Mouse (Mus musculus): ENCODE results near the gene Npy1r. TPM values are rescaled to one million over a fixed set of nuclear protein-coding genes. Genes with fewer than 3 reads are reported as not detected.

The Npy1r gene
- 1.2 TPM in 2 replicates for polyA plus RNA-seq (2016; fragmentation: Nextera tagmentation; extraction: Ambion mirVana)

DNA sequence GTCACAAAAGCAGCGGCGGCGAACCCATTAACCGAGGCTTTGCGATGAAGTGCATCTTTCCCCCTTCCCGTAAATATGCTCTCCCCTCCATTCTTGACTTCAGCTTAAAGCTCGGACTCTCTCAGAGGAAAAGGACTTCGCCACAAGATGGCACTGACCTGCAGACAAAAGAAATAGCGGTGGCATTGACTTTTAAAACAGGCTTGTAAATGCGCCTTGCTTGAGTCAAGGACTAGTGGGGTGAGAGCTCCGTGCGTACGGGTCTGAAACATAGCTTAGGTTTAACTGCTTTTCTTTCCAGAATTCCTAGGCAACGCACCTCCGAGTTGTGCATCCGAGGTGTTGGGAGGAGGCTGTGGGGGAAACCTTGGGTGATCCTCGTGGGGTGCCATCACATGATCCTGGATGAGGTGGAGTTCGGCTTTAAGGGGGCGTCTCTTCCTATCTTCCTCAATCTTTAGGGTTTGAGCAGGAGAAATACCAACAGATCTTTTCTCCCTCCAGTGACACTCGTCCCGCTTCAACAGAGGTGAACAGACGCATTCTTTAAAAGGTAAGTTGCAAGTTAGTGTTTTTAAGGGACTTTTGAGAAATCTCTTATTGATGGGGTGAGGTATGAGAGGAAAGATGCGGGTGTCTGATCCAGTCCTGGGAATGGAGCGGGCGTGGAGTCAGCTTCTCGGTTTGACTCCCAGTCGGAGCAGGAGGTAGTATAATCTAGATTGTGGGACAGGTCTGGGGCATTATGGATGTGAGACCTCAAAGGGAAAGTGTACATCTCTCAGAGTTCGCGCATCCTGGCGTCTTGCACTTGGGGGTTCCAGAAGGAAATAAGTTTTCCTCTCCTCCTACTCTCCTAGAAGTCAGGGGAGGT is at the start of gene Npy1r:
TSS of gene Npy1r (plus strand) at position 223 of the 874 bp plus-strand sequence.
- ATAC-seq (ENCODE audit: low FRiP score), result peak; percentile 65
- under 1% methylated on average over 30 of the region's 30 CpGs for WGBS
- Histone ChIP-seq H3K4me3 (replicated peaks) (peak within 1 kb of the TSS; percentile 38), H3K4me1 (peaks cover 11% of the 10 kb centered on the region), H3K36me3 (replicated peaks) (no peaks in the 10 kb centered on the region), H3K27ac (no peak within 1 kb of the TSS), H3K4me2 (peak within 1 kb of the TSS; percentile 60), H3K9ac (no peak within 1 kb of the TSS; the same call in 1 of the 2 replicates), H3K27me3 (peaks cover 38% of the 10 kb centered on the region), H3K9me3 (no peaks in the 10 kb centered on the region)

DNA sequence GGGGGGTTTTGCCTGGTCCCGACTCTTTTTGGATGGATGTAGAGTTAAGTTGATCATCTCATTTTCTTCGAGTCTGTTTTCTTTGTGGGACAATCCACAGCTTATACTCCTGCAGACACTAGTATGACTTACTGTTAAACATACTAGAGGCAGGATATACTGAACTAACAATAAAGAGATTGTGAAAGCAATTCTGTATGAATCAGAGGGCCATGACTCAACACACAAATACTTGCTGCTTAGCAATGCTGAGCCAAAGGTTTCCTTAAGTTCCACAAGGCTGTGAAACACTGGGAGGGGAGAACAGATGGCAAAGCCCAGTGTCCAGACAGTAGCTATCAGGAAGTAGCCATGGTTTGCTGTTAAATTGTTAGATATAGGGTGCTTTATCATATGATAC is 15.7 kb upstream of the Npy1r start:
- H3K9me3 ChIP-seq, result no peaks in the 10 kb centered on the region
- H3K9ac ChIP-seq, result no peak overlapping the region
- 94% methylated on average over 2 of the region's 2 CpGs for WGBS
- H3K4me2 ChIP-seq, result no peak overlapping the region
- no peak for ATAC-seq (ENCODE audit: low FRiP score)
- H3K27ac ChIP-seq, result no peak overlapping the region
- H3K4me3 ChIP-seq (replicated peaks), result no peak overlapping the region
- peaks cover 1% of the 10 kb centered on the region for H3K27me3 ChIP-seq
- no peaks in the 10 kb centered on the region for H3K36me3 ChIP-seq (replicated peaks)
- H3K4me1 ChIP-seq, result no peaks in the 10 kb centered on the region

GRCm38 (mm10) chr8:66687511-66688329 is 9.3 kb upstream of the Npy1r start, which contains the start of gene Npy5r:
Gene Npy5r, minus strand, starts transcription at chr8:66688128.
- peaks cover 10% of the 10 kb centered on the region for H3K4me1 ChIP-seq
- ATAC-seq (ENCODE audit: low FRiP score), result peak; percentile 81
- WGBS, result 1% methylated on average over 43 of the region's 43 CpGs
- peak within 1 kb of the TSS; percentile 49 for H3K4me3 ChIP-seq (replicated peaks)
- no peak within 1 kb of the TSS for H3K27ac ChIP-seq
- H3K4me2 ChIP-seq, result peak within 1 kb of the TSS; percentile 87
- peak within 1 kb of the TSS; percentile 64 for H3K9ac ChIP-seq
- no peaks in the 10 kb centered on the region for H3K36me3 ChIP-seq (replicated peaks)
- peaks cover 30% of the 10 kb centered on the region for H3K27me3 ChIP-seq
- H3K9me3 ChIP-seq, result no peaks in the 10 kb centered on the region

DNA sequence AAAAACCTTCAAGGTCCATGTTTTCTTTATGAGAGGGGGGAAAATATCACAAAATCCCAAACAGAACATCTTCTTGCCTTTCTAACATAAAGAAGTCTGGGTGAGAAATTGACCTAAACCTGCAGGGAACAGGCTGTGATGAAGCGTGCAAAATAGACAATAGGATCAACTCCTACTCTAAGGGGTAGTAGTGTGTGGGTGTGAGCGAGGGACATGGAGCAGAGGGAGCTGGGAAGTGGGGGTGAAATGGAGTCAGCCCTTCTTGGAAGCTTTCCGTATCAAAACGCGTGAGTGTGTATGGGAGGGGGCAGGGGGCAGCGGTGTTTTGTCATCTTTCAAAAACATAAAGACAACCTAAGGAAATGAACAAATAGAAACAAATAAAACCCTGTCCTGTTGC is 8.6 kb upstream of the Npy1r start:
- H3K4me2 ChIP-seq, result peak overlapping the region; percentile 87
- H3K27me3 ChIP-seq, result peaks cover 30% of the 10 kb centered on the region
- peak overlapping the region; percentile 49; the same call in 1 of the 2 replicates for H3K4me3 ChIP-seq (replicated peaks)
- H3K9ac ChIP-seq, result peak overlapping the region; percentile 64; the same call in 1 of the 2 replicates
- peaks cover 10% of the 10 kb centered on the region for H3K4me1 ChIP-seq
- ATAC-seq (ENCODE audit: low FRiP score), result 0 out of 2 replicates have a peak, but pooled peaks have one; percentile 49
- H3K9me3 ChIP-seq, result no peaks in the 10 kb centered on the region
- no peaks in the 10 kb centered on the region for H3K36me3 ChIP-seq (replicated peaks)
- WGBS, result 33% methylated on average over 6 of the region's 6 CpGs
- no peak overlapping the region for H3K27ac ChIP-seq

GRCm38 (mm10) chr8:66688799-66689198 is 8.2 kb upstream of the Npy1r start:
- H3K9ac ChIP-seq, result no peak overlapping the region
- H3K36me3 ChIP-seq (replicated peaks), result no peaks in the 10 kb centered on the region
- H3K4me2 ChIP-seq, result peak overlapping the region; percentile 87; the same call in 1 of the 2 replicates
- H3K9me3 ChIP-seq, result no peaks in the 10 kb centered on the region
- no peak overlapping the region for H3K27ac ChIP-seq
- peaks cover 10% of the 10 kb centered on the region for H3K4me1 ChIP-seq
- ATAC-seq (ENCODE audit: low FRiP score), result no peak
- no peak overlapping the region for H3K4me3 ChIP-seq (replicated peaks)
- 61% methylated on average over 4 of the region's 4 CpGs for WGBS
- H3K27me3 ChIP-seq, result peaks cover 30% of the 10 kb centered on the region

DNA sequence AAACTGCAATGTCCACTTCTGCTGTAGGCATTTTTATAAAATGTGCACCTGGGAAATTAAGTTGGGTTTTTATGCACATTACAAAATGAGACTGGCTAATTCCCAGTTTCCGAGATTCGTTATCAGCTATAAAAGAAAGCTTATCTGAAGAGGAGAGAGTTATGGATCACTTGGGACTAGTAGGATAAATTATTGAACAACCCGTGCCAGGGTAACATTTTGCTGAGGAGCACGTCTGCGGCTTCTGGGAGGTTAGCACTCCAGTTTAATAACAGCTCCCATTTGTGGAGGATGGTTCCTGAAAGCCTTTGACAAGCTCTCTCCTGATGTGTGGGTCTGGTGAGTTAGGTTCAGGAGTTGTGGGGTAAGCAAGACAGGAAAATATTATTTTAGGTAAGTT is 6.6 kb upstream of the Npy1r start:
- H3K27me3 ChIP-seq, result peaks cover 33% of the 10 kb centered on the region
- H3K4me2 ChIP-seq, result no peak overlapping the region
- WGBS, result 85% methylated on average over 5 of the region's 5 CpGs
- no peak overlapping the region for H3K4me3 ChIP-seq (replicated peaks)
- no peaks in the 10 kb centered on the region for H3K9me3 ChIP-seq
- H3K36me3 ChIP-seq (replicated peaks), result no peaks in the 10 kb centered on the region
- H3K9ac ChIP-seq, result no peak overlapping the region
- H3K4me1 ChIP-seq, result peaks cover 10% of the 10 kb centered on the region
- ATAC-seq (ENCODE audit: low FRiP score), result no peak
- H3K27ac ChIP-seq, result no peak overlapping the region

DNA sequence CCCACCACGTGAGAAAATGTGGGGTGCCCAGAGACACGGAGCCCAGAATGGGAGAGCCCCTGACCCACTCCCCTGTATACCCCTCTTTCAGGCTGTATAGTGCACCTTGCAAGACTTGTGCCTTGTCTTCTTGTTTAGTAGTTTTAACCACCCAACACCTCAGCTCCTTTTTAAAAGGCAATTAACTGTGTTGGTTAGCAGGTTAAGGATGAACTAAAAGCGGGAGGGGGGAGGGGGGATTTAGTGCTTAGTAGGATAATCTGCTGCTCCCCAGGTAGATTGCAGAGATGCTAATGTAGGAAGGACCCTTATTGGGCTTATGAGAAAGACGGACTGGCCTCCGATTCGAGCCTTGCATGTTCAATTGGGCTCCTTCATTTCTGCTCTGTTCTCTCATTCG is 1.0 kb downstream of the Npy1r start:
- Histone ChIP-seq H3K27ac (no peak overlapping the region), H3K27me3 (peaks cover 38% of the 10 kb centered on the region), H3K9me3 (no peaks in the 10 kb centered on the region), H3K4me3 (replicated peaks) (peak overlapping the region; percentile 38; the same call in 1 of the 2 replicates), H3K4me2 (peak overlapping the region; percentile 60), H3K36me3 (replicated peaks) (no peaks in the 10 kb centered on the region), H3K9ac (no peak overlapping the region), H3K4me1 (peaks cover 11% of the 10 kb centered on the region)
- no peak for ATAC-seq (ENCODE audit: low FRiP score)
- WGBS, result 2% methylated on average over 7 of the region's 7 CpGs

- no peak overlapping the region for H3K4me3 ChIP-seq (replicated peaks)
- H3K27ac ChIP-seq, result no peak overlapping the region
- peaks cover 11% of the 10 kb centered on the region for H3K4me1 ChIP-seq
- no peak overlapping the region for H3K4me2 ChIP-seq
- ATAC-seq (ENCODE audit: low FRiP score), result no peak
- no peak overlapping the region for H3K9ac ChIP-seq
- no peaks in the 10 kb centered on the region for H3K36me3 ChIP-seq (replicated peaks)
- H3K27me3 ChIP-seq, result peaks cover 38% of the 10 kb centered on the region
- WGBS, result 77% methylated on average over 7 of the region's 7 CpGs
- no peaks in the 10 kb centered on the region for H3K9me3 ChIP-seq
Observed at GRCm38 (mm10) chr8:66698782-66699181, 1.8 kb downstream of the Npy1r start.

GRCm38 (mm10) chr8:66714324-66714975 is 17.5 kb downstream of the Npy1r start:
- no peaks in the 10 kb centered on the region for H3K4me1 ChIP-seq
- no peak overlapping the region for H3K9ac ChIP-seq
- H3K4me3 ChIP-seq (replicated peaks), result no peak overlapping the region
- H3K9me3 ChIP-seq, result no peaks in the 10 kb centered on the region
- H3K27ac ChIP-seq, result no peak overlapping the region
- no peak overlapping the region for H3K4me2 ChIP-seq
- no peaks in the 10 kb centered on the region for H3K27me3 ChIP-seq
- H3K36me3 ChIP-seq (replicated peaks), result no peaks in the 10 kb centered on the region
- WGBS, result 94% methylated on average over 7 of the region's 7 CpGs
- ATAC-seq (ENCODE audit: low FRiP score), result no peak

DNA sequence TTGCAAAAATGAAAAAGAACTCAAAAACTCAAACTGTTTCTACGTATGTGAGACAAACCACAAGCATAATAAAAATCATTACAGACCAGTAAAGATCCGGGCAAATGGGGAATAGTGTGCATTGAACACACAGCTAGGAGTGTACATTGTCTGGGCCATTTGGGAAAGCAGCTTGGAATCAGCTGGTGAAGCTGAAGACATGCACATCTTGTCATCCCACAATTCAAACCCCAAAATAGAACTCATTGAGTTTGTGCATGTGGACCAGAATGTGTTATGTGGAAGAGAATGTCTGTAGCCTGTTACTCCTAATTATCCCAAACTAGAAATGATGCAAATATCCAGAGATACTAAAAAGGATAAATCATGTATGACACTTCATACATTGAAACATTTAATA is 25.8 kb downstream of the Npy1r start:
- H3K4me3 ChIP-seq (replicated peaks), result no peak overlapping the region
- WGBS, result 88% methylated on average over 2 of the region's 2 CpGs
- H3K27me3 ChIP-seq, result no peaks in the 10 kb centered on the region
- no peak for ATAC-seq (ENCODE audit: low FRiP score)
- no peaks in the 10 kb centered on the region for H3K36me3 ChIP-seq (replicated peaks)
- H3K9me3 ChIP-seq, result no peaks in the 10 kb centered on the region
- no peak overlapping the region for H3K4me2 ChIP-seq
- no peak overlapping the region for H3K27ac ChIP-seq
- H3K4me1 ChIP-seq, result no peaks in the 10 kb centered on the region
- no peak overlapping the region for H3K9ac ChIP-seq

DNA sequence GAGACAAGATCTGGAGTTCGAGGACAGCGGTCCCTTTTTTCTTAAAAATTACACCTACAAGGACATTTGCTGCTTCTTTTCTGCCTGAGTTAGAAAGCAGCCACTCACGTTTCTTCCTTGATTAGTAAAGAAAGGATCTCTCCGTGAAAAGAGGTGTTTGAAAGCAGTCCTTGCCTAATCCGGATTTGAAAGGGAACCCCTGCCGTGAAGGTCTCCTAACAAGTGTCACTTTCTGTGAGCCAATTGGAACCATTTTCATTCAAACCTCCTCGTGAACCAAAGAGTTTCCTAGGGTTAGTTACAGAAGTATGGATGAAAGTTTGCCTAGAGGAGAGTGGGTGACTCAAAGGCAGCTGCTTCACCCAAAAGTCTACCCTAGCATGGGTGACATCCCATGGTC is 32.5 kb downstream of the Npy1r start:
- H3K4me3 ChIP-seq (replicated peaks), result no peak overlapping the region
- no peak for ATAC-seq (ENCODE audit: low FRiP score)
- no peak overlapping the region for H3K9ac ChIP-seq
- no peak overlapping the region for H3K4me2 ChIP-seq
- H3K27me3 ChIP-seq, result no peaks in the 10 kb centered on the region; the same call in 1 of the 2 replicates
- no peaks in the 10 kb centered on the region for H3K36me3 ChIP-seq (replicated peaks)
- H3K27ac ChIP-seq, result no peak overlapping the region
- 3% methylated on average over 7 of the region's 7 CpGs for whole genome bisulfite sequencing
- no peaks in the 10 kb centered on the region for H3K9me3 ChIP-seq
- H3K4me1 ChIP-seq, result no peaks in the 10 kb centered on the region; the same call in 1 of the 2 replicates

- Histone ChIP-seq H3K27me3 (no peaks in the 10 kb centered on the region; the same call in 1 of the 2 replicates), H3K4me3 (replicated peaks) (no peak overlapping the region), H3K4me1 (no peaks in the 10 kb centered on the region; the same call in 1 of the 2 replicates), H3K9ac (no peak overlapping the region), H3K4me2 (no peak overlapping the region), H3K9me3 (no peaks in the 10 kb centered on the region), H3K27ac (no peak overlapping the region), H3K36me3 (replicated peaks) (no peaks in the 10 kb centered on the region)
- WGBS, result 49% methylated on average over 5 of the region's 5 CpGs
- ATAC-seq (ENCODE audit: low FRiP score), result no peak
Observed at GRCm38 (mm10) chr8:66731957-66732356, 35.0 kb downstream of the Npy1r start.

Measured in forebrain, embryonic 12.5 days (tissue).